Mouse (Mus musculus): Measurements from ENCODE around the gene Fam83c.

- TF ChIP-seq CTCF (conservative IDR thresholded peaks at IDR 0.05; ENCODE audit: low read length) (no peak), NANOG (IDR thresholded peaks at IDR 0.05; ENCODE audit: borderline replicate concordance, low read length) (no peak)
Observed at GRCm38 (mm10) chr2:155869772-155870171, 35.1 kb upstream of the Fam83c start.

Data from E14TG2a.4 (cell line).